Mouse (Mus musculus): ENCODE data around the gene Smr3a. TPM values are rescaled to one million over a fixed set of nuclear protein-coding genes. Genes with fewer than 3 reads are reported as not detected.

Smr3a gene
- polyA plus RNA-seq (2012; rRNA removed) (not detected in 2 replicates), polyA plus RNA-seq (2014; fragmentation: Nextera tagmentation; extraction: Ambion mirVana) (not detected in 2 replicates)

DNA sequence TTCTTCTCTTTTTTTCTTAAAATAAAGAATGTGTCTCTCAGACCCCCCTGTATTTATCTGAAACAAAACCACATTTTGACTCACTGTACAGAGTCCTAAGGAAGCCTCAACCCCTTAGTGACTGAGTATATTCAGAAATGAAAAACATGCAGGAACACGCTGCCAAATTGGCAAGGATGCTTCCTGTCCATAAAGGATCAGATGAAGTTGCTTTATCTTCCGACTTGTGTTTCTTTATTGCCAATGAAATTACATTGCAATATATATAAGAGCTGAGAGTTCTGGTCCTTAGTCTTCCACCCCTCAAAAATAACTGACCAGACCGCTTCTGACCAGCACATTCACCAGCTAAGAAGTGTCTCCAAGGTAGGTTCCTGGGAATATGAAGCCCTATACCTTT is at the start of gene Smr3a:
TSS of gene Smr3a (plus strand) at position 301 of the 400 bp plus-strand sequence.
- ATAC-seq (ENCODE audit: insufficient read depth) (no peak), DNase-seq (ENCODE audit: low read depth in 3 of 3, low spot score in 3 of 3) (no peak)
- Histone ChIP-seq H3K9me3 (ENCODE audit: control insufficient read depth, low read length) (no peaks in the 10 kb centered on the region), H3K4me2 (ENCODE audit: low read depth) (no peak within 1 kb of the TSS), H3K27ac (no peak within 1 kb of the TSS), H3K9ac (replicated peaks) (no peak within 1 kb of the TSS), H3K27me3 (ENCODE audit: control insufficient read depth, insufficient read depth, low read length) (no peaks in the 10 kb centered on the region), H3K4me3 (ENCODE audit: insufficient read depth in 1 of 2, low read depth in 2 of 2, low read length in 2 of 2) (no peak within 1 kb of the TSS), H3K36me3 (replicated peaks; ENCODE audit: control insufficient read depth, insufficient read depth, low read depth) (no peaks in the 10 kb centered on the region), H3K4me1 (replicated peaks; ENCODE audit: control insufficient read depth in 2 of 2, insufficient read depth in 2 of 2, low read length in 1 of 2) (no peaks in the 10 kb centered on the region)
- WGBS (ENCODE audit: insufficient replicate concordance) = 56% methylated on average over 3 of the region's 3 CpGs
- no peak for TF ChIP-seq EP300 (IDR thresholded peaks at IDR 0.05; ENCODE audit: low read depth)
- no peak for TF ChIP-seq CTCF (IDR thresholded peaks at IDR 0.05; ENCODE audit: low read depth)

DNA sequence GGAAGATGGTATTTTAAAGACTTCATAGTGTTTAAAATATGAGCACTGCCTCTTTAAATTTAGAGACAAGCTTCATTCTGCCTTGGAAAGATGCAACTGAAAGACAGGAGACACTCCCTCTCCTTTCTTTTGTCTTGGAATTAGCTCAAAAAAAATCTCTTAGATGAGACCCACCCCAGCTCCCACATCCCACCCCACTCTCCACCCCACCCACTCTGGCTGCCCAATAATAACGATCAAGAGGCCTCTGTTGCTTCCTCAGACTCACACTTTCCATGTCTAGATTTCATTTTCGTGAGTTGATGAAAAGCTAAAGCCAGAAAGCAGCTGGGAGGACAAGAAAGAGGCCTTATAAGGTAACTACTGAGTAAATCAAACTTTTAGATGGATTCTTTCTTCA is 33.1 kb upstream of the Smr3a start, which contains the start of the genes 2310003L06Rik and Gm28434:
TSS of gene 2310003L06Rik (plus strand) at position 259 of the 400 bp plus-strand sequence.
TSS of gene Gm28434 (plus strand) at position 317 of the 400 bp plus-strand sequence.
- ATAC-seq (ENCODE audit: insufficient read depth) = no peak
- 26% methylated on average over 2 of the region's 2 CpGs for WGBS (ENCODE audit: insufficient replicate concordance)

DNA sequence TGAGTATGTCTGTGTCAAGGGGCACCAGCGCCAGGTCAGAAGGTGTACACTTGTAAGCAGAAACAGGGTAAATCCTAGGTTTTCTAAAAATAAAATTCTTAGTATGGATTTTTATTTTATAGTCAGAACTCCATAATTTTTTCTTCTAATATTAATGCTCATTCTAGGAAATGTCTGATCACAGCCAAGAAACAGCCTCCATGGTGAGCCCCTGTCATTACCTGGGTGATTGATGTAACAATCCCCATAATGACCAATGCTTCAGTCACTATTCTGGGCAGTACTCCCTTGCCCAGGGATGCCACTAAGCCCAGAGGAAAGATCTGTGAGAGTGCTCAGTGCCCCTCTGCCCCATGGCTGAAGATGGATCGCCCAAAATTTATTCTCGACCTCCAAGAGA is 23.2 kb upstream of the Smr3a start, which contains the start of gene Cabs1:
TSS of gene Cabs1 (plus strand) at position 301 of the 400 bp plus-strand sequence.
- Histone ChIP-seq H3K4me2 (ENCODE audit: low read depth) (no peak within 1 kb of the TSS), H3K9ac (replicated peaks) (no peak within 1 kb of the TSS), H3K4me1 (replicated peaks; ENCODE audit: control insufficient read depth in 2 of 2, insufficient read depth in 2 of 2, low read length in 1 of 2) (no peaks in the 10 kb centered on the region), H3K9me3 (ENCODE audit: control insufficient read depth, low read length) (no peaks in the 10 kb centered on the region), H3K27ac (no peak within 1 kb of the TSS), H3K36me3 (replicated peaks; ENCODE audit: control insufficient read depth, insufficient read depth, low read depth) (no peaks in the 10 kb centered on the region), H3K4me3 (ENCODE audit: insufficient read depth in 1 of 2, low read depth in 2 of 2, low read length in 2 of 2) (no peak within 1 kb of the TSS), H3K27me3 (ENCODE audit: control insufficient read depth, insufficient read depth, low read length) (no peaks in the 10 kb centered on the region)
- no peak for DNase-seq (ENCODE audit: low read depth in 3 of 3, low spot score in 3 of 3)
- ATAC-seq (ENCODE audit: insufficient read depth) = no peak
- 54% methylated on average over 3 of the region's 3 CpGs for WGBS (ENCODE audit: insufficient replicate concordance)
- TF ChIP-seq CTCF (IDR thresholded peaks at IDR 0.05; ENCODE audit: low read depth) (no peak), EP300 (IDR thresholded peaks at IDR 0.05; ENCODE audit: low read depth) (no peak)

More for the DNA sequence above, 33.1 kb upstream of the Smr3a start, which contains the start of the genes 2310003L06Rik and Gm28434:
- no peak for DNase-seq (ENCODE audit: low read depth in 3 of 3, low spot score in 3 of 3)
- no peak within 1 kb of the TSS for H3K27ac ChIP-seq
- H3K27me3 ChIP-seq (ENCODE audit: control insufficient read depth, insufficient read depth, low read length) = no peaks in the 10 kb centered on the region
- H3K4me1 ChIP-seq (replicated peaks; ENCODE audit: control insufficient read depth in 2 of 2, insufficient read depth in 2 of 2, low read length in 1 of 2) = no peaks in the 10 kb centered on the region
- no peaks in the 10 kb centered on the region for H3K36me3 ChIP-seq (replicated peaks; ENCODE audit: control insufficient read depth, insufficient read depth, low read depth)
- TF ChIP-seq CTCF (IDR thresholded peaks at IDR 0.05; ENCODE audit: low read depth) (no peak), EP300 (IDR thresholded peaks at IDR 0.05; ENCODE audit: low read depth) (no peak)
- H3K9me3 ChIP-seq (ENCODE audit: control insufficient read depth, low read length) = no peaks in the 10 kb centered on the region
- H3K4me3 ChIP-seq (ENCODE audit: insufficient read depth in 1 of 2, low read depth in 2 of 2, low read length in 2 of 2) = no peak within 1 kb of the TSS
- no peak within 1 kb of the TSS for H3K9ac ChIP-seq (replicated peaks)
- no peak within 1 kb of the TSS for H3K4me2 ChIP-seq (ENCODE audit: low read depth)

DNA sequence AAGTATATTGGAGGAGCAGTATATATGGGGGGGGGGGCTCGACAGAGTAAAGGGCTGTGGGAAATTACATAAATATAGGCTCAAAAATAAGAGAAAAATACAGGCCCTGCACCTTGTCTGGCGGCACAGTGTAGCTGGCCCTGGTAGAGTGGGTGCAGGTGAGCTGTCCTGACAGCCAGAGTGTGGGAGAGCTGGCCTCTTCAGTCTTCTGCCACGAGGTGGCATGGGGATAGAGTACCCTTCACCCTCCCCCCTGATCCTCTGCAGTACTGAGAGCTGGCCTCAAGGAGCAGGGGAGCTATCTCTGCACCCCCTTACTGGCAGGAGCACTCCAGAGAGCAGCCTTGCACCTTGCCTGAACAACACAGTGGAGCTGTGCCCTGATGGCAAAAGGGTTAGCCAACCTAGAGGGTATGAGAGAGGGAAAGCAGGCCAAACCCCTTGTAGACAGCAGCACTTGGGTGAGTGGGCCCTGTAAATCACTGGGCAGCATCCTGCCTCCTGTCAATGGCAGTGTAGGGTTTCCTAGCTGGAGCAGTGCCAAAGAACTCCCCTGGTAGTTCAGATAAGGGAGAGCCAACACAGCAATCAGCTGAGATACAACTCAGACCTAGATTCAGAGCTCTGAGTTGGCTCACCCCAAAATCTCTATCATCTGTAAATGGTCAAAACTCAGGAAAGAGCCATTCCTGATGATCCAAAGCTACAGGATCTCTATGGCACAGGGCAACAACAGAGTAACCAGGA is 19.7 kb upstream of the Smr3a start:
- Histone ChIP-seq H3K9ac (replicated peaks) (no peak overlapping the region), H3K9me3 (ENCODE audit: control insufficient read depth, low read length) (no peaks in the 10 kb centered on the region), H3K27ac (no peak overlapping the region), H3K4me1 (replicated peaks; ENCODE audit: control insufficient read depth in 2 of 2, insufficient read depth in 2 of 2, low read length in 1 of 2) (no peaks in the 10 kb centered on the region), H3K36me3 (replicated peaks; ENCODE audit: control insufficient read depth, insufficient read depth, low read depth) (no peaks in the 10 kb centered on the region), H3K4me2 (ENCODE audit: low read depth) (no peak overlapping the region), H3K4me3 (ENCODE audit: insufficient read depth in 1 of 2, low read depth in 2 of 2, low read length in 2 of 2) (no peak overlapping the region), H3K27me3 (ENCODE audit: control insufficient read depth, insufficient read depth, low read length) (no peaks in the 10 kb centered on the region)
- no peak for TF ChIP-seq CTCF (IDR thresholded peaks at IDR 0.05; ENCODE audit: low read depth)
- no peak for TF ChIP-seq EP300 (IDR thresholded peaks at IDR 0.05; ENCODE audit: low read depth)
- DNase-seq (ENCODE audit: low read depth in 3 of 3, low spot score in 3 of 3) (no peak), ATAC-seq (ENCODE audit: insufficient read depth) (no peak)
- WGBS (ENCODE audit: insufficient replicate concordance) = 35% methylated on average over 3 of the region's 3 CpGs

DNA sequence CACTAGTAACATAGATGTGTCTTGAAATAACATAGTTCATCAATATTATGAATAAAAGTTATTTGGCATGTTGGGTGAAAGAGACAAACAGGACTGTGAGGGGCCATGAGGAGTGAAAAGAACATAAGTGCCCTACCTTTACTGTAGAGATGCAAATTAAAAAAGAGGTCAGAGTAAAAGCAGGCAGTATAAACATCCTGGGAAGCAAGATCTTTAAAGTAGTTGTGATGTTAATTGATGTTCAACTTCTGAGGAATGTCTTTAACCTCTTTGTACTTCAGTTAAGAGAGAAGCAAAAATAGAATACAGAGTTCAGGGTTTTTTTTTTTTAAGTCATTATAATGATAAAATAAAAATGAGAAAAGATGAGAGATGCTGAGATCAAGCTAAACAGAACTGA is 2.9 kb downstream of the Smr3a start:
- DNase-seq (ENCODE audit: low read depth in 3 of 3, low spot score in 3 of 3) = no peak

More for the DNA sequence above, 2.9 kb downstream of the Smr3a start:
- H3K36me3 ChIP-seq (replicated peaks; ENCODE audit: control insufficient read depth, insufficient read depth, low read depth) = no peaks in the 10 kb centered on the region
- no peaks in the 10 kb centered on the region for H3K4me1 ChIP-seq (replicated peaks; ENCODE audit: control insufficient read depth in 2 of 2, insufficient read depth in 2 of 2, low read length in 1 of 2)
- no peaks in the 10 kb centered on the region for H3K27me3 ChIP-seq (ENCODE audit: control insufficient read depth, insufficient read depth, low read length)
- no peak for ATAC-seq (ENCODE audit: insufficient read depth)
- no peak overlapping the region for H3K4me2 ChIP-seq (ENCODE audit: low read depth)
- no peaks in the 10 kb centered on the region for H3K9me3 ChIP-seq (ENCODE audit: control insufficient read depth, low read length)
- no peak overlapping the region for H3K27ac ChIP-seq
- no peak for TF ChIP-seq EP300 (IDR thresholded peaks at IDR 0.05; ENCODE audit: low read depth)
- no peak for TF ChIP-seq CTCF (IDR thresholded peaks at IDR 0.05; ENCODE audit: low read depth)
- H3K9ac ChIP-seq (replicated peaks) = no peak overlapping the region
- H3K4me3 ChIP-seq (ENCODE audit: insufficient read depth in 1 of 2, low read depth in 2 of 2, low read length in 2 of 2) = no peak overlapping the region

Other genes with a start within 250 kb of the Smr3a start
- not detected in 2 replicates for gene Csn1s2a, start 228.0 kb upstream of the Smr3a start, polyA plus RNA-seq (2012; rRNA removed)
- not detected in 2 replicates for gene Csn1s2a, start 228.0 kb upstream of the Smr3a start, polyA plus RNA-seq (2014; fragmentation: Nextera tagmentation; extraction: Ambion mirVana)
- gene Csn1s2b, start 194.5 kb upstream of the Smr3a start, polyA plus RNA-seq (2012; rRNA removed) = not detected in 2 replicates
- gene Csn1s2b, start 194.5 kb upstream of the Smr3a start, polyA plus RNA-seq (2014; fragmentation: Nextera tagmentation; extraction: Ambion mirVana) = not detected in 2 replicates
- not detected in 2 replicates for gene Prr27, start 176.9 kb upstream of the Smr3a start, polyA plus RNA-seq (2012; rRNA removed)
- gene Prr27, start 176.9 kb upstream of the Smr3a start, polyA plus RNA-seq (2014; fragmentation: Nextera tagmentation; extraction: Ambion mirVana) = not detected in 2 replicates
- not detected in 2 replicates for gene Odam, start 117.5 kb upstream of the Smr3a start, polyA plus RNA-seq (2012; rRNA removed)
- gene Odam, start 117.5 kb upstream of the Smr3a start, polyA plus RNA-seq (2014; fragmentation: Nextera tagmentation; extraction: Ambion mirVana) = not detected in 2 replicates
- gene Csn3, start 77.0 kb upstream of the Smr3a start, polyA plus RNA-seq (2012; rRNA removed) = 0.08 TPM in 1 of 2 replicates, not detected in the other
- gene Csn3, start 77.0 kb upstream of the Smr3a start, polyA plus RNA-seq (2014; fragmentation: Nextera tagmentation; extraction: Ambion mirVana) = not detected in 2 replicates
- not detected in 2 replicates for gene 2310003L06Rik, start 33.1 kb upstream of the Smr3a start, polyA plus RNA-seq (2012; rRNA removed)
- not detected in 2 replicates for gene 2310003L06Rik, start 33.1 kb upstream of the Smr3a start, polyA plus RNA-seq (2014; fragmentation: Nextera tagmentation; extraction: Ambion mirVana)
- not detected in 2 replicates for gene Gm28434, start 33.0 kb upstream of the Smr3a start, polyA plus RNA-seq (2012; rRNA removed)
- not detected in 2 replicates for gene Gm28434, start 33.0 kb upstream of the Smr3a start, polyA plus RNA-seq (2014; fragmentation: Nextera tagmentation; extraction: Ambion mirVana)
- not detected in 2 replicates for gene Cabs1, start 23.1 kb upstream of the Smr3a start, polyA plus RNA-seq (2012; rRNA removed)
- gene Cabs1, start 23.1 kb upstream of the Smr3a start, polyA plus RNA-seq (2014; fragmentation: Nextera tagmentation; extraction: Ambion mirVana) = not detected in 2 replicates
- gene Smr2, start 84.0 kb downstream of the Smr3a start, polyA plus RNA-seq (2012; rRNA removed) = not detected in 2 replicates
- gene Smr2, start 84.0 kb downstream of the Smr3a start, polyA plus RNA-seq (2014; fragmentation: Nextera tagmentation; extraction: Ambion mirVana) = not detected in 2 replicates
- not detected in 2 replicates for gene Gm11116, start 109.0 kb downstream of the Smr3a start, polyA plus RNA-seq (2012; rRNA removed)
- gene Gm11116, start 109.0 kb downstream of the Smr3a start, polyA plus RNA-seq (2014; fragmentation: Nextera tagmentation; extraction: Ambion mirVana) = not detected in 2 replicates
- gene Gm11115, start 151.6 kb downstream of the Smr3a start, polyA plus RNA-seq (2012; rRNA removed) = not detected in 2 replicates
- not detected in 2 replicates for gene Gm11115, start 151.6 kb downstream of the Smr3a start, polyA plus RNA-seq (2014; fragmentation: Nextera tagmentation; extraction: Ambion mirVana)